Mouse (Mus musculus): ENCODE measurements around the gene Sf3b4. TPM values are rescaled to one million over a fixed set of nuclear protein-coding genes. Genes with fewer than 3 reads are reported as not detected.
"Not testable (repeated sequence)": the region's sequence is repeated elsewhere in the genome, so short reads cannot be mapped to it uniquely, and the experiment has no call there.

Sf3b4 gene
- total RNA-seq, 2 experiments from 2014 or later = 18.4 to 22.5 TPM

DNA sequence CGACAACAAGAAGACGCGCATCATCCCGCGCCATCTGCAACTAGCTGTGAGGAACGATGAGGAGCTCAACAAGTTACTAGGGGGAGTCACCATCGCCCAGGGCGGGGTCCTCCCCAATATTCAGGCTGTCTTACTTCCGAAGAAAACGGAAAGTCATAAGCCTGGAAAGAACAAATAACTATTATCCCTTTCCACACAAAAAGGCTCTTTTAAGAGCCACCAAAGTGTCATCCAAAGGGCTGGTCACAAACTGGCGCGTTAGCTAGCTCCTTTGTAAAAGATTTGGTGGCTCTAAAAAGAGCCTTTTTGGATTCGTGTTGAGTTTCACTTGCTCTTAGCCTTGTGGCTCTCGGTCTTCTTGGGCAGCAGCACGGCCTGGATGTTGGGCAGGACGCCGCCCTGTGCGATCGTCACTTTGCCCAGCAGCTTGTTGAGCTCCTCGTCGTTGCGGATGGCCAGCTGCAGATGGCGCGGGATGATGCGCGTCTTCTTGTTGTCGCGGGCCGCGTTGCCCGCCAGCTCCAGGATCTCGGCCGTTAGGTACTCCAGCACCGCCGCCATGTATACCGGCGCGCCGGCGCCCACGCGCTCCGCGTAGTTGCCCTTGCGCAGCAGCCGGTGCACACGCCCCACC, 48.1 kb downstream of the Sf3b4 start:
- not testable (repeated sequence) for DNase-seq

DNA sequence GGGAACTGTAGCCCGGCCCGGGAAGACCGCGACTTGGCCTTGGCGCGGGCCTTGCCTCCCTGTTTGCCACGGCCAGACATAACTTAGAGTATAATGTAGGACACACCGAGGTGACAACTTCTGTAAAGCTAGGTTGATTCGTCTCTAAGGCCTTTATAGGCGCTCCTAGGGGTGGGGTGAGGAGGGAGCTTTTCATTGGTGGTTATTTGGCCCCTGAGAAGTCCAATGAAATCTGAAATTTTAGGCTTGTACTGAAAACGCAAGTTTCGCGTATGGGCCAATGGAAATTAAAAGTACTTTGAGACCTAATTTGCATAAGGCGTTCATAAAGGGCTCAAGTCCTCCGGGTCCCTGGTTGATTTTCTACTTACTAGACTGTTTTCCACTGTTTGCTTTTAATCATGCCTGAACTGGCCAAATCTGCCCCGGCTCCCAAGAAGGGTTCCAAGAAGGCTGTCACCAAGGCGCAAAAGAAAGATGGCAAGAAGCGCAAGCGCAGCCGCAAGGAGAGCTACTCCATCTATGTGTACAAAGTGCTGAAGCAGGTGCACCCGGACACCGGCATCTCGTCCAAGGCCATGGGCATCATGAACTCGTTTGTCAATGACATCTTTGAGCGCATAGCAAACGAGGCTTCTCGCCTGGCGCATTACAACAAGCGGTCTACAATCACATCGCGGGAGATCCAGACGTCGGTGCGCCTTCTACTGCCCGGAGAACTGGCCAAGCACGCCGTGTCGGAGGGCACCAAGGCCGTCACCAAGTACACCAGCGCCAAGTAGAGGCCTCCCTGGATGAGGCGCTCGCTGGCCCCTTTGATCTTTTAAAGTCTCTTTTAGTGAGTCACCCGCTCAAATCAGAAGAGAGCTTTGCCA, 48.9 kb downstream of the Sf3b4 start, which contains the start of the genes Hist2h2ac and Hist2h2be:
Gene Hist2h2ac (minus strand): TSS at position 116 of the 875 bp plus-strand sequence.
Gene Hist2h2be (plus strand): TSS at position 355 of the 875 bp plus-strand sequence.
- peak; percentile 48 for DNase-seq

DNA sequence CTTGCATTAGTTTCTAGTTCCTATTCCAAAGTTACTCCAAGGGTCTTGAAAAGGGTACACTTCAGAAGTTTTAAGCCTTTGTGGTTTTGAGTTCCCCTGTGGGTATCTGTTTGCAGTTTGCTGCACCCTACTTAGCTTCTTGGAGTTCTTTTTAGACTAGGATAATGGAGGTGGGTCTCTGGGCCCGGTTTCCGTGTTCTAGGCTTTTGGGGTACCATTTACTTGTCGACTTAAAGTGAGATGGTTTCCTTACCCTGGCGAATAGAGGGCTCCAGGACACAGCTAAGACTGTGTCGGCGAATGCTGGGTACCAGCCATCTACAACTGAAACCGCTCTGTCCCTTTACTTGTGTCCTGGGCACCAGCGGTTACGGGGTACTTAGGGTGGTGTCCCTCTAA, 49.5 kb downstream of the Sf3b4 start:
- DNase-seq = no peak

DNA sequence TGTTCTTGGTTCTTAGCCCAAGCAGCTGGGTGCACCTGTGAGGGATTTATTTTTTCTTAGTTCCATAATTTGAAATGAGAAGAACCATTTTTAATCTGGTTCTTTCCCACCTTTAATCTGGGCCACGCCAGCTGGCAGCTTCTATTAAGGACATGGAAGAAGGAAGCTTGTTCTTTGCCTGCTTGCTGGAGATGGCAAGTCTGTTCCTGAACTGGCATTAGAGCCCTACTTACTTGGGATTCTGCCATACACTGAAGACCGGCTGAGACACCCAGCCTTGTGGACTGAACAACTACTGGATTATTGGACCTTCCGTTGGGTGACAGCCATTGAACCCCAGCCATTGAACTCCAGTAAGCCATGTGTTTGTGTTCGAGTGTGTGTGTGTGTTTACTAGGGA, 50.6 kb downstream of the Sf3b4 start:
- no peak for DNase-seq

DNA sequence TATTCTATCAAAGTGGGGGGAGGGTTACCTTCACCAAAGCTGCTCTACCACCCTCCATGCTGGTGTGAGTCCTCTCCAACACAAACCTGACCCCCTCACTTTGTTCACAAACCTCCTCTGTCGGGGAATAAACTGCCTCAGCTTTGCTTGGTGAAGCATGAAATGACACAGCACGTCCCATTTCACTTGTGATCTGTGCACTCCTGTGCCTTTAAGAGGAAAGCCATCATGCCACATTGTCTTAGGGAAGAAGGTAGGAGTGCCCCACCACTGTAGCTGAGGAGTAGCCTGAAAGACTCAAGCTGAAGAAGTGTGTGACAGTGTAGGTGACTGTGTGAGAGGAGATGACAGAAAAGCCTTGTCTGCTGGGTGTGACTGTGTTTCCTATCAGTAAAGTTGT, 53.3 kb downstream of the Sf3b4 start:
- no peak for DNase-seq

Small RNAs within 50 kb of the gene (microRNA-seq; reads per million reads assigned to microRNA genes)
- 0 to 0.25 reads per million in 2 experiments for gene Gm44492

Other genes with a start within 250 kb of the Sf3b4 start
- 100 to 1,000 TPM in 1 of 2 experiments, 10 to 100 TPM in 1; 87.3 to 101 TPM for gene Anp32e, start 243.1 kb upstream of the Sf3b4 start, total RNA-seq (2021)
- 10 to 100 TPM; 56.2 to 67.9 TPM for gene Plekho1, start 176.3 kb upstream of the Sf3b4 start, total RNA-seq (2021)
- 10 to 100 TPM; 25.4 to 27.3 TPM for gene Vps45, start 113.9 kb upstream of the Sf3b4 start, total RNA-seq (2021)
- 10 to 100 TPM; 49.3 to 55.9 TPM for gene Otud7b, start 67.8 kb upstream of the Sf3b4 start, total RNA-seq (2021)
- gene Mtmr11, start 10.3 kb upstream of the Sf3b4 start, total RNA-seq (2021) = 10 to 100 TPM in 1 of 2 experiments, 1 to 10 TPM in 1; 4.3 to 12.0 TPM
- gene Sv2a, start 8.8 kb downstream of the Sf3b4 start, total RNA-seq (2021) = 1 to 10 TPM; 4.1 TPM
- 10 to 100 TPM; 23.3 to 28.3 TPM for gene Bola1, start 47.4 kb downstream of the Sf3b4 start, total RNA-seq (2021)
- gene Hist2h2ab, start 47.5 kb downstream of the Sf3b4 start, total RNA-seq (2021) = 10 to 100 TPM; 10.3 to 10.7 TPM
- gene Hist2h2ac, start 48.5 kb downstream of the Sf3b4 start, total RNA-seq (2021) = 10 to 100 TPM; 77.5 to 90.5 TPM
- 1 to 10 TPM; 3.7 to 4.7 TPM for gene Hist2h2be, start 48.8 kb downstream of the Sf3b4 start, total RNA-seq (2021)
- gene Hist2h3c2, start 66.8 kb downstream of the Sf3b4 start, total RNA-seq (2021) = 10 to 100 TPM; 79.1 to 93.5 TPM
- 100 to 1,000 TPM; 666 to 717 TPM for gene Hist2h2aa2, start 67.9 kb downstream of the Sf3b4 start, total RNA-seq (2021)
- gene Hist2h2aa1, start 73.2 kb downstream of the Sf3b4 start, total RNA-seq (2021) = 10 to 100 TPM; 10.2 to 16.2 TPM
- 1 to 10 TPM in 1 of 2 experiments, under 1 TPM in 1; 0.43 to 1.8 TPM for gene Hist2h3c1, start 74.4 kb downstream of the Sf3b4 start, total RNA-seq (2021)
- gene Hist2h4, start 91.0 kb downstream of the Sf3b4 start, total RNA-seq (2021) = 10 to 100 TPM; 40.0 to 46.5 TPM
- gene Hist2h3b, start 96.3 kb downstream of the Sf3b4 start, total RNA-seq (2021) = 100 to 1,000 TPM; 371 to 396 TPM
- gene Hist2h2bb, start 97.4 kb downstream of the Sf3b4 start, total RNA-seq (2021) = 100 to 1,000 TPM; 371 to 420 TPM
- 1 to 10 TPM in 1 of 2 experiments, under 1 TPM in 1; 0.56 to 1.2 TPM for gene Fcgr1, start 121.6 kb downstream of the Sf3b4 start, total RNA-seq (2021)